Mouse (Mus musculus) ZHBTc4 (cell line): ENCODE data around the gene Rundc3a.
"Not testable (repeated sequence)": the region's sequence is repeated elsewhere in the genome, so short reads cannot be mapped to it uniquely, and the experiment has no call there.

Experiments used
- DNase-seq: peaks from one replicate; pipeline ENCODE4 v3.0.0-alpha.2; 2011; ENCODE audit warnings: low read depth, low spot score

Rundc3a gene

GRCm38 (mm10) chr11:102408888-102409794 is 15.9 kb downstream of the Rundc3a start:
- no peak for DNase-seq

DNA sequence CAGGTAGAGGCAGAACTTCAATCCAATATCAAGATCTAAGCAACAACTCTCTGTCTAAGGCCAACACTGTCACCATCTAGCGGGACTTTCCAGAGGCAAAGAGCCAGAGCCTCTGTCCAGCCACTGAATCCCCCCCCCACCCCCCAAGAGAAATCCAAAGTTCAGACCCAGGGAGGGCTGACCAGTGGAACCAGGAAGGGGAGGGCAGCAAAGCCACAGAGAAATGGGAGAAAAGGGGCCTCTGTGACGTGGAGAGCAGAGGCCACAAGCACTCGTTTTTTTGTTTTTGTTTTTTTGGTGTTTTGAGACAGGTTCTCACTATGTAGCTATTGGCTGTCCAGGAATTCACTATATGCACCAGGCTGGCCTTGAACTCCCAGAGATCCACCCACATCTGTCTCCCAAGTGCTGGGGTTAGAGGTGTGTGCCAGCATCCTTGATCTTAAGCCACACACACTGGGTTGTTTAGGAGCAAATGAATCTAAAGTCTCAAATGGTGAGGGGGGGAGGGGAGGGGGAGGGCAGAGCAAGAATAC is 16.7 kb downstream of the Rundc3a start:
- no peak for DNase-seq

DNA sequence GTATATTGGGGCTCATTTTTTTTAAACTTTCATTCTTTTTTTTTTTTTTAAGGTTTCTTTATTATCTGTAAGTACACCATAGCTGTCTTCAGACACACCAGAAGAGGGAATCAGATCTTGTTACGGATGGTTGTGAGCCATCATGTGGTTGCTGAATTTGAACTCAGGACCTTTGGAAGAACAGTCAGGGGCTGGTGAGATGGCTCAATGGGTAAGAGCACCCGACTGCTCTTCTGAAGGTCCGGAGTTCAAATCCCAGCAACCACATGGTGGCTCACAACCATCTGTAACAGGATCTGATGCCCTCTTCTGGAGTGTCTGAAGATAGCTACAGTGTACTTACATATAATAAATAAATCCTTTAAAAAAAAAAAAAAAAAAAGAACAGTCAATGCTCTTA is 17.1 kb downstream of the Rundc3a start:
- DNase-seq: not testable (repeated sequence)

GRCm38 (mm10) chr11:102411061-102411460 is 17.9 kb downstream of the Rundc3a start:
- DNase-seq: no peak

DNA sequence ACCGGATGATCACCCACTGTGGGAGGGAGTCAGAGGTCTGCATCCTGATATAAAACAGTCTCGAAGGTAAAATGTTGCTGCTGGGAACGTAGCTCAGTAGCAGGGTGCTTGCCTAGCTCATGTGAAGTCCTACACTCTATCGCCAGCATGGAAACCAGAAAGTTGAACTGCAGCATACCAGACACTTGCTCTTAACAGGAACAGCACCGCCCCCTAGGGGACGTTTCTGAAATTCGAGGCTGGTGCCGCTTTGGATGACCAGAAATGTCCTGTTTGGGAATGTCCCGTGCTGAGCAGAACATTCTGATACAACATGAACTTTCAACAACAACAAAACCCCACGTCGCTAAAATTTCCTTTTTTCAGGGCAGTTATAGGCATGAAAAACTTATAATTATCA is 18.5 kb downstream of the Rundc3a start:
- peak; percentile 91 for DNase-seq

GRCm38 (mm10) chr11:102413059-102413458 is 19.9 kb downstream of the Rundc3a start:
- no peak for DNase-seq

DNA sequence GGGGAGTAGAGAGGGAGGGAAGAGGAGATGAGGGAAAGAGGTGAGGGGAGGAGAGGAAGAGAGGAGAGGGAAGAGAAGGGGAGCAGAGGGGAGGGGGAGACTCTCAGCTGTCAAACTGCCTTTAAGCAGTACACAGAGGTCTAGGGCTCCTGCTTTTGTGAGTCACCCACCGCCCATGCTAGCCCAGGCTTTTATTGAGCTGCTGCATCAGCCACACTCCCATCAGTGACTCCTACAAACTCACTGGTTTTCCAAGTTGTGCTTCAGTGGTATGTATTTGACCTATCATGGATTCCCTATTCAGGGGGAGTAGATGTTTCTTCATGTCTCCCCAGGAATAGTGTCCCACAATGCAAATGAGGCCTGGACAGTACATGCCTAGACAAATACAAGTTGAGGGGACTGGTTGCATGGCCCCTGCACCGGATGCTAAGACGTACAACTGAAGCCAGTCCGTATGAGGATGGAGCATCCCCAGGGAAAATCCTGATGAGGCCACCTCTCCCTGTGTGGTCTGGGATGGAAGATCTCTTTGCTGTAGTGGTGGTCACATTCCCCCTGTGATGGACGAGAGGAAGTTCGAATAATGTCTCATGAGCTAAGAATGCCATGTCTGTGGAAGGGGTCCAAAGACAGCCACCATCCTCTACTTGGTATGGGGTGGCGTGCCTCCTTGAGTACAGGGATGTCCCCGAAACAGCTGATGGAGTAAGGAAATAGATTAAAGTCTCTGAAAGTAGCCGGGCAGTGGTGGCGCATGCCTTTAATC is 22.0 kb downstream of the Rundc3a start:
- no peak for DNase-seq

DNA sequence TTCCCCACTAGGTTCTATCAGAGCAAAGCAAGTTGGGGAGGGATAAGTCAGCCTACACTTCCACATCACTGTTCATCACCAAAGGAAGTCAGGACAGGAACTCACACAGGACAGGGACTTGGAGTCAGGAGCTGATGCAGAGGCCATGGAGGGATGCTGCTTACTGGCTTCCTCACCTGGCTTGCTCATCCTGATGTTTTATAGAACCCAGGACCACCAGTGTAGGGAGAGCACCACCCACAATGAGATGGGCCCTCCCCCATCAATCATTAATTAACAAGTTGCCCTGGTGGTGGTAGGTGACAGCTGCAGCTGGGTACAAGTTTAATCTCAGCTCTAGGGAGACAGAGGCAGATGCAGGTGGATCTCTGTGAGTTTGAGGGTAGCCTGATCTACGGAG is 24.0 kb downstream of the Rundc3a start:
- DNase-seq: no peak

DNA sequence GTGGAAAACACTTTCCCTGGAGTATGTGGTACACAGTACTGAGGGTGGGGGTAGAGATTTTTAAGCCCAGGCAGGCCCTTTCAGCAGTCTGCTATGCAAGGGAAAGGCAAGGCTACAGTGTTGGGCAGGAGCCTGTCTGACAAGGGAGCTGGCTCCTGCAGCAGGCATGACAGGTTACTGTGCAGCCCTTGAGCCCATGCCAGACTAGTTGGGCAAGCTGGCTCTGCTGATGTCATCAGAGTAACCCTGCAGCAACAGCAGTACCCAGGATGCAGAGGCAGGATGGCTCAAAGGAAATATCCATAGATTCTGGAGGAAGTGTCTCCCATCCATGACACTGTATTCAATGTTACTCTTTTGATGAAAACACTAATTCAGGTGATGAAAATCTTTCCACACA is 25.7 kb downstream of the Rundc3a start:
- no peak for DNase-seq

DNA sequence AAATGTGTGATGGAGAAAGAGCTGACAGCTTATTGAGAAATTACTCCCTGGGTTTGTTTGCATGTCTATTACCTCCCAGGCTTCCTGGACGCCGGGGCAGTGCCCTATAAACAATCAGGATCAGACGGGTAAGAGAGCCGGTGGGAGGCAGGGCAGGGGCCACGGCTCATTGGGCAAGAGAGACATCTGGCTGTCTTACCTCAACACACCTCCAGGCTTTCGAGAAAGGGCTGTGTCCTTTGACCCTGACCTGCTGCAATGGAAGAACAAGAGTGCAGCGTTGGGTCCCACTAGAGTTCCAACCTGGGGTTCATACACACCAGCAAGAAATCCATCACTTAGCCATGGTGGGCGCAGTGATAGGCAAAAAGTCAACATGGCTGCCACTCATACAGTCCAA is 28.4 kb downstream of the Rundc3a start:
- no peak for DNase-seq

DNA sequence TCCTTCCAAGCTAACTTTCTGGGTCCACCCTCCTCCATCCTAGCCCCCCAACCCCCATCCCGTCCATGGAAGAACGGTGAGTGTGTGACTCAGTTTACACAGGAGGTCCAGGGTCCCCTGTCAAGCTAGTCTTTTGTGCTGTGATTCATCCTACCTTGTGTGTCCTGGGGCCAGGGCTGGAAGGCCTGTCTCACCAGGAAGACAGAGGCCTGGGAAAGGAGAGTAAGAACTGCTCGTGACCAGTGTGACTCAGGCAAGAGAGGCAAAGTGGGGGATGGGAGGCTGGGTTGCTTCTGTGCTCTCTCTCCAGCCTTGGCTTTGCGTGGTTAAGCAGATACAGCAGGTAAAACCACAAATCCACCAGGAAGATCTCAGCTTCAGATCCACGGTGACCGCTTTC is 31.5 kb downstream of the Rundc3a start:
- no peak for DNase-seq

DNA sequence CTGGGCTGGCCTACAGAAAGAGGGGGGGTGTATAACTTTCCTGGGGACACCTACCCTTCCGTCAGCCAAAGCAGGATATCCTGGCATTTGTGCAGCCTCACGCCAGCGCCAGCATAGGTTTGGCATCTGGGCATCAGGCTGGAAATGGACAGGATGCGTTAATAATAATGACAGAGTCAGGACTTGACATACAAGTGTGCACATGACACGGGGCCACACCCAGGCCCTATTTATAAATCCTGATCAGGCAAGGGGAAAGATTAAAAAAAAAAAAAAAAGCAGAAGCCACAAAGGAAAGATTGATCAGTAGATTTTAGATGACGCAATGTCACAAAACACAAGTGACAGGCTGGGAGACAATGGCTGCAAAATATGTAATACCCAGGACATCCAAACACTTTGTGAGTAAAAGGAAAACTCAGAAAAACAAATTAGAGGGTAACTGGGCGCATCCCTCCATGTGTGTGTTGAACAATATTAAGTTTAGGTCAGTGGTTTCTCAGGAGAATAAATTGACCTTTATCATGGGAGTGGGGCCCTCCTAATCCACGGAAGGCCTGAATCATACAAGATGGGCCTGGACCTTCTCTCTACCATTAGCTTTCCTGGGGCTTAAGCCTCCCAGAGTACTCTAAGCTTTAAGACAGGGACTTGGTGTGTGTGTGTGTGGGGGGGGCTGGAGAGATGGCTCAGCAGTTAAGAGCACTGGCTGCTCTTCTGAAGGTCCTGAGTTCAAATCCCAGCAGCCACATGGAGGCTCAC is 32.5 kb downstream of the Rundc3a start:
- DNase-seq: no peak

- no peak for DNase-seq
Observed at GRCm38 (mm10) chr11:102428981-102429540, 35.9 kb downstream of the Rundc3a start.

GRCm38 (mm10) chr11:102429551-102429950 is 36.3 kb downstream of the Rundc3a start:
- DNase-seq: no peak

GRCm38 (mm10) chr11:102430121-102431017 is 37.2 kb downstream of the Rundc3a start, which contains the start of gene Grn:
Gene Grn (plus strand): TSS chr11:102430315.
- peak; percentile 97 for DNase-seq

DNA sequence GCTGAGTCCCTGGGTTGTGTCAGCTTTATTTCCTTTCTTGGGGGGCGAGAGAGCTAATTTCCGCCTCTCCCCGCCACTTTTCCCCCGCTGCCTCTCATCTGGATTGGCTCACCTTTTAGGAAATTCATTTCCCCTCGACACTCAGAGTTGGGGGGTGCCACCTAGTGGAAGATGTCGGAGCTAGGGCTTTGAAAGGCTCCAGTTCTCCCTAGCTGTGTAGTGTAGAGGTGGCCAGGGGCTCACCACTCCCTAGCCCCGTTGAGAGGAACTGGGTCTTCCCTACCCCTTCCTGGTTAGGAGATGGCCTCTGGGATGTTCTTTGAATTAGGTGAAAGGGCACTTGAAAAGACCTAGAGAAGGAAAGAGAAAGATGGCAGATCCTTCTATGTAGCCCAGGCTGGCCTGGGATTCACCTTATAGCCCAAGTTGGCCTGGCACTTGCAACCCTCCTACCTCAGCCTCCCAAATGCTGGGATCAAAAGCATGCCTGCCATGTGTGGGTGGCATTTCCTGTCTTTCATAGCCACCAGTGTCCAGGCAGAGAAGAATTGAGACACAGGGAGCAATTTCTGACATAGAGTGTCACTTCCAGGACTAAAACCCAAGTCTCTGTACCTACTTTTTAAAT is 37.9 kb downstream of the Rundc3a start:
- peak; percentile 92 for DNase-seq

GRCm38 (mm10) chr11:102431728-102432114 is 38.5 kb downstream of the Rundc3a start:
- no peak for DNase-seq

DNA sequence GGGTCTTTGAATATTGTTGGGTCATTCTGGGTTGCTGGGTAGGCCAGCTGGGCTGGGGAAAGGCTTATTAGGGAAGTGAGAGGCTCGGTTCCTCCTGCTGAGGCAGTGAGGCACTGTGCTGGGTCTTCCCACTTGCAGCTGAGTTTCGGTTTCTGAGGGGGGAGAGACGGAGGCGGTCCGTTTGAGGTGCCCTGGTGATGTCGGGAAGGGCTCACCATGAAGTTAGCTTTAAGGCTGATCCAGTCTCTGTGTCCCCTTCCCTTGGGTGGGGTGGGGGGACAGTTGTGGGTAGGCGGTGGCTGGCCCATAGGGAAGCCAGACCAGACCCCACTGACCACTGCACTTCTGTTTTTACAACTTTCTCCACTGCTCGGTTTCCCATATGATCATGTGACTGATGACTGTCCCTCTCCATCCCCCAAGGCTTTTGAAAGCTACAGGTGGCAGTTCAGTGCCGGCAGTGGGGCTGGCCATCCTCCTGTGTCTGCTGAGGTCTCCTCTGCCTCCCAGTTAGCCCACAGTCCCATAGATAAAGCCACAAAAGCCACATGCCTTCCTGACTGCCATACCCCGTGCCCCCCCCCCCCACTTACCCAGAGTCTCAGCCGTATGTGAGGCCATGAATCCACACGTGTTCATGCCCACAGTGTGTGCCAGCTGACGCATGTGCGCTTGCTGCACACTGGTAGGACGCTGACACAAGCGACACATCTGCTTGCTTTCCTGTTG is 39.1 kb downstream of the Rundc3a start:
- no peak for DNase-seq

GRCm38 (mm10) chr11:102432896-102433295 is 39.7 kb downstream of the Rundc3a start:
- no peak for DNase-seq
